Mouse (Mus musculus) embryonic facial prominence, embryonic 15.5 days (tissue): ENCODE measurements around the gene Spop. TPM values are rescaled to one million over a fixed set of nuclear protein-coding genes. Genes with fewer than 3 reads are reported as not detected.

Source experiments
- ATAC-seq: fragments of 200-750 bp; cut with Nextera tagmentation; 2 replicates; pipeline ENCODE4 v1.8.0; 2017; ENCODE audit warnings: low read depth, moderate TSS enrichment; ENCODE audit not compliant: insufficient number of reproducible peaks, low FRiP score, low TSS enrichment
- H3K27ac ChIP-seq: fragments of 300-500 bp; sonication (generic); replicated peaks from 2 replicates; pipeline ENCODE4 v1.5.1; 2015; ENCODE audit warnings: mild to moderate bottlenecking, inconsistent platforms
- H3K27me3 ChIP-seq: fragments of 300-500 bp; sonication (generic); 2 replicates; pipeline ENCODE4 v1.6.1; 2015; ENCODE audit warnings: inconsistent platforms
- H3K36me3 ChIP-seq: fragments of 300-500 bp; sonication (generic); 2 replicates; pipeline ENCODE4 v1.6.1; 2015; ENCODE audit warnings: mild to moderate bottlenecking, inconsistent platforms
- H3K4me1 ChIP-seq: fragments of 300-500 bp; sonication (generic); 2 replicates; pipeline ENCODE4 v1.6.1; 2015; ENCODE audit warnings: inconsistent platforms
- H3K4me2 ChIP-seq: fragments of 300-500 bp; sonication (generic); replicated peaks from 2 replicates; pipeline ENCODE4 v1.6.1; 2015; ENCODE audit warnings: mild to moderate bottlenecking, inconsistent platforms
- H3K4me3 ChIP-seq: fragments of 300-500 bp; sonication (generic); replicated peaks from 2 replicates; pipeline ENCODE4 v1.5.1; 2015; ENCODE audit warnings: mild to moderate bottlenecking, inconsistent platforms
- H3K9ac ChIP-seq: fragments of 300-500 bp; sonication (generic); 2 replicates; pipeline ENCODE4 v1.6.1; 2015; ENCODE audit warnings: inconsistent platforms
- H3K9me3 ChIP-seq: fragments of 300-500 bp; sonication (generic); replicated peaks from 2 replicates; pipeline ENCODE4 v1.6.1; 2016; ENCODE audit warnings: inconsistent platforms
- WGBS: fragments of 180-500 bp; shearing (Covaris S2); methylation state at CpG from one replicate; pipeline ENCODE4 v1.1.7; 2015; 5-methylcytosine and 5-hydroxymethylcytosine counted together
- polyA plus RNA-seq: library from polyadenylated mRNA; unstranded; fragments of >200 nt; fragmentation: Nextera tagmentation; extraction: Ambion mirVana; gene quantifications from 2 replicates; pipeline ENCODE4 v1.2.1, GENCODE M21; 2015

The Spop gene
- polyA plus RNA-seq, 1 experiment from 2014 or later: 172 TPM

DNA sequence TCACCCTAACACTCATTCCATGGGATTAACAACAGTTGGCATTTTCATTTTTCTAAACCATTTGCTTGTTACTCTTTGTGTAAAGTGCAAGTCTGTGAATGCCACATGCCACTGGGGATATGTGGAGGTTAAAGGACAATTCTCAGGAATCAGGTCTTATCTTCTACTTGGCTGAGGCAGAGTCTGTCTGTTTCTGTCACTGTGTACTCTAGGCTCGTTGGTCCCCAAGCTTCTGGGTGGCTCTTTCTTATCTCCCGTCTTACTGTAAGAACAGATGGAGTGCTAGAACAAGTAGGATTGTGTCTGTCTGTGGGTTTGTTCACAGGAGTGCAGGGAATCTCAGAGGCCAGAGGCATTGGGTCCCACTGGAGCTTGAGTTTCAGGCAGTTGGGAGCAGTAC, 17.5 kb downstream of the Spop start:
- H3K27ac ChIP-seq: no peak overlapping the region
- 83% methylated on average over 2 of the region's 2 CpGs for WGBS

DNA sequence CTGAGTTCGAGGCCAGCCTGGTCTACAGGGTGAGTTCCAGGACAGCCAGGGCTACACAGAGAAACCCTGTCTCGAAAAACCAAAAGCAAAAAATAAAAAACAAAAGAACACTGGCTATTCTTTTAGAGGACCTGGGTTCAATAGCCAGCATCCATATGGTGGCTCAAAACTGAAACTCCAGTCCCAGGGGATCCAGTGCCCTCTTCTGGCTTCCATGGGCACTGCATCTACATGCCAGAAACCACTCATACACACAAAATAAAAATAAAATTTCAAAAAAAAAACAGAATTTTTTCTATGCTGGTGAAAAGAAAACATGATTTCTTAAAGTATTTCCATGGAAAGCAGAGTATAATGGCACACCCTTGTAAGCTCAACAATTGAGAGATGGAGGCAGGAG, 18.3 kb downstream of the Spop start:
- H3K4me2 ChIP-seq: no peak overlapping the region
- WGBS: 84% methylated on average over 2 of the region's 2 CpGs
- H3K9ac ChIP-seq: no peak overlapping the region
- no peak for ATAC-seq
- H3K4me3 ChIP-seq: no peak overlapping the region
- no peak overlapping the region for H3K27ac ChIP-seq
- peaks cover 3% of the 10 kb centered on the region; the same call in 1 of the 2 replicates for H3K36me3 ChIP-seq
- H3K9me3 ChIP-seq: no peaks in the 10 kb centered on the region
- no peaks in the 10 kb centered on the region for H3K4me1 ChIP-seq
- no peaks in the 10 kb centered on the region for H3K27me3 ChIP-seq

More for the DNA sequence above, 17.5 kb downstream of the Spop start:
- Histone ChIP-seq H3K27me3 (no peaks in the 10 kb centered on the region), H3K4me3 (no peak overlapping the region), H3K4me2 (no peak overlapping the region), H3K9me3 (no peaks in the 10 kb centered on the region), H3K4me1 (no peaks in the 10 kb centered on the region), H3K9ac (no peak overlapping the region), H3K36me3 (no peaks in the 10 kb centered on the region; the same call in 1 of the 2 replicates)
- ATAC-seq: no peak

DNA sequence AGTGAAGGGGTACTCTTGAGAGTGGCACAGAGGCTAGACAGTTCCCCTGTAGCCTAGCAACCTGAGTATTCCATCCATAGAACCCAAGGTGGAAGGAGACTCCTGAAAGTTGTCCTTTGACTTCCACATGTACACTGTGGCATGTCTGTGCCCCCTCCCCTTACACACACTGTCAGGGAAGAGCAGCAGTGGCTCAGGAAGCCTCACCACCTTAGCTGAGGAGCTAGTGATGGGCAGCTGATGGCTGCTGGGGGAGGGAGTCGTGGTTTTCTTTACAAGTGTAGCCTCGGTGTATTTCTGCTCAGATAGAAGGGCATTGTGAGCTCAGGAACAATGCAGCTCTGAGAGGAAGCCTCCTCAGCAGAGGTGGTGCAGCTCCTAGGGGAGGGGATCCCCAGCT, 31.5 kb downstream of the Spop start:
- no peaks in the 10 kb centered on the region for H3K9me3 ChIP-seq
- H3K4me2 ChIP-seq: no peak overlapping the region
- H3K27me3 ChIP-seq: no peaks in the 10 kb centered on the region
- 22% methylated on average over 2 of the region's 2 CpGs for WGBS
- H3K4me1 ChIP-seq: peaks cover 5% of the 10 kb centered on the region; the same call in 1 of the 2 replicates
- H3K27ac ChIP-seq: no peak overlapping the region
- H3K36me3 ChIP-seq: no peaks in the 10 kb centered on the region
- H3K4me3 ChIP-seq: no peak overlapping the region
- no peak overlapping the region for H3K9ac ChIP-seq
- ATAC-seq: no peak

DNA sequence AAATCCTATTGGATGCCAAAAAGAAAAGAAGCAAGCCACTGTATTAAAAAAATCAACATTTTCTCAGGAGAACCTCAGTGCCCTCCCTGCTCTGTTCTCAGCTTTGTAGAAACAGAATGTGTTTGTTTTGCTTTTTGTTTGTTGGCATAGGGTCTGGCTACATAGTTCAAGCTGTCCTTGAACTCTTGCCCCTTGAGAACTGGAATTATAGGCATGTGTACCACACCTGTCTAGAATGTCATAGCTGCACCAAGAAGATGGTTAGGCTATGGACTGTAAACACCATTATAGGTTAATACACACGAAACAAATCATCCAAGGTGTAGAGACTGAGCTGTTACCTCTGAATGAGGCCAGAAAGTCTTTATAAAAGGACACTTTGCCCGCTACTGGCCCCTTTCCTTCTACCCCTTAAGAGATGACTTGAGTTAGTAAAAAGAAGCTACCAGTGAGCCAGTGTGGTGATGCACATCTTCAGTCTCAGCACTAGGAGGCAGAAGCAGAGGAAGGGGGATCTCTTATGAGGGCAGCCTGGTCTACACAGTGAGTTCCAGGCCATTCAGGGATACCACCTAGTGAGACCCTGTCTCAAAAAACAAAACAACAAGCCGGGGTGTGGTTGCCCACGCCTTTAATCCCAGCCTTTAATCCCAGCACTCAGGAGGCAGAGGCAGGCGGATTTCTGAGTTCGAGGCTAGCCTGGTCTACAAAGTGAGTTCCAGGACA, 32.9 kb downstream of the Spop start:
- no peak overlapping the region for H3K4me3 ChIP-seq
- no peak for ATAC-seq
- no peak overlapping the region for H3K4me2 ChIP-seq
- H3K9me3 ChIP-seq: no peaks in the 10 kb centered on the region
- peaks cover 5% of the 10 kb centered on the region; the same call in 1 of the 2 replicates for H3K4me1 ChIP-seq
- WGBS: 97% methylated on average over 6 of the region's 6 CpGs
- H3K36me3 ChIP-seq: 0 out of 2 replicates have a peak, but pooled peaks cover 6% of the 10 kb centered on the region
- H3K27ac ChIP-seq: no peak overlapping the region
- no peak overlapping the region for H3K9ac ChIP-seq
- no peaks in the 10 kb centered on the region for H3K27me3 ChIP-seq

DNA sequence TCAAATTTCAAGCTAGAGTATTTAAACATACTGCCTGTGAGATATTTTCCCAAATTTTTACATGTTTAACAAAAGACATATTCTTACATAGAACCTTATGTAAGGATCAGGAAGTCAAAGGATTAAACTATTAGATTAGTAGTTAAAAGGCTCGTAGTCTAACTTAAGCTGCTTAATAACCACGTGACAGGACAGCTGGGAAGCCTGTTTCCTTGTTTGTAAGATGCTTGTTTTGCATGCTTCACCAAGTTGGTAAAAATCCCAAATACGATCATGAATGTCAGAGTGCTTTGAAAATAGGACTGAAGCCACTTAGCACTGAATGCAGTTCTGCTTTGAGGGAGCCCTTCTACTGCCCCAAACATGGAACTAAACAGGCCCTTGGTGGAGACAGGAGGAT, 34.5 kb downstream of the Spop start:
- no peak overlapping the region for H3K9ac ChIP-seq

DNA sequence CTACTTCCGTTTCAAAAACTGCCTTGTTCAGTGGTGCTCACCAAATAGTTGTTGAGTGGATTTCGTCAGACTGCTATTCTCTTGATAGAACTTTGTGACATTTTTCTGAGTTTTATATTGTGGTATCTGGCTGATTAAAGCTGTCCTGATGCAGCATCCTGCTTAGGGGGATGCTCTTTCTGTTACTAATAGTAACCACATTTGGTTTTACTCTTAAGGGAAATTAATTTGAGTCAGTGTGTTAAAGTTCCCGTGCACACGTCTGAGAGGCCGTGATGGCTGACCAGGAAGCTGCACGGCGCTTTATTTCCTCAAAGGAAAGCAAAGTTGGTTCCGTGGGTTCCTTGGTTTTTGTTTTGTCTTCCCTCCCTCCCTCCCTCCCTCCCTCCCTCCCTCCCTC, 41.5 kb downstream of the Spop start:
- no peak overlapping the region for H3K27ac ChIP-seq
- no peak overlapping the region for H3K4me3 ChIP-seq
- 0 out of 2 replicates have a peak, but pooled peaks cover 6% of the 10 kb centered on the region for H3K36me3 ChIP-seq
- no peak for ATAC-seq
- H3K27me3 ChIP-seq: no peaks in the 10 kb centered on the region
- 38% methylated on average over 8 of the region's 8 CpGs for WGBS
- H3K9ac ChIP-seq: no peak overlapping the region
- H3K4me1 ChIP-seq: no peaks in the 10 kb centered on the region
- H3K9me3 ChIP-seq: no peaks in the 10 kb centered on the region
- H3K4me2 ChIP-seq: no peak overlapping the region

More for the DNA sequence above, 34.5 kb downstream of the Spop start:
- H3K4me1 ChIP-seq: peaks cover 5% of the 10 kb centered on the region; the same call in 1 of the 2 replicates
- H3K27me3 ChIP-seq: no peaks in the 10 kb centered on the region
- H3K36me3 ChIP-seq: 0 out of 2 replicates have a peak, but pooled peaks cover 6% of the 10 kb centered on the region
- no peak overlapping the region for H3K27ac ChIP-seq
- H3K4me2 ChIP-seq: no peak overlapping the region
- no peak for ATAC-seq
- WGBS: 45% methylated on average over 3 of the region's 3 CpGs
- no peak overlapping the region for H3K4me3 ChIP-seq
- no peaks in the 10 kb centered on the region for H3K9me3 ChIP-seq

DNA sequence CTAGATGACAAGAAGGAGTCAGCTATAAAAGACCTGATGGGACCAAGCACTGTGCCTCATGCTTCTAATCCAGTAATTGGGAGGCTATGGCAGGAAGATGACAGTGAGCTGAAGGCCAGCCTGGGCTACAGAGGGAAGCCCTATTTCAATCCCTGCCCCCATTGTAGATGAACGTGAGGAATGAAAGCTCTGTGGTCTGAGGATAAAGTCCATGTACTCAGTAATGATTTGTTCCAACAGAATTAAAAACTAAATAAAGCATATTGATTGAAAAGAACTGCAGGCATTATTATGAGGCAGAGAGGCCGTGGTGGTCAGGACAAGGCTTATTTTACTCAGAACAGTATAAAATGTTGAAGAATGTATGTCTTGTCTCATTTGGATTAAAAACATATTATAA, 47.0 kb downstream of the Spop start:
- Histone ChIP-seq H3K4me2 (no peak overlapping the region), H3K27ac (no peak overlapping the region), H3K4me3 (no peak overlapping the region), H3K27me3 (no peaks in the 10 kb centered on the region), H3K4me1 (no peaks in the 10 kb centered on the region), H3K9me3 (no peaks in the 10 kb centered on the region), H3K9ac (no peak overlapping the region), H3K36me3 (0 out of 2 replicates have a peak, but pooled peaks cover 3% of the 10 kb centered on the region)
- 78% methylated on average over 2 of the region's 2 CpGs for WGBS
- no peak for ATAC-seq

DNA sequence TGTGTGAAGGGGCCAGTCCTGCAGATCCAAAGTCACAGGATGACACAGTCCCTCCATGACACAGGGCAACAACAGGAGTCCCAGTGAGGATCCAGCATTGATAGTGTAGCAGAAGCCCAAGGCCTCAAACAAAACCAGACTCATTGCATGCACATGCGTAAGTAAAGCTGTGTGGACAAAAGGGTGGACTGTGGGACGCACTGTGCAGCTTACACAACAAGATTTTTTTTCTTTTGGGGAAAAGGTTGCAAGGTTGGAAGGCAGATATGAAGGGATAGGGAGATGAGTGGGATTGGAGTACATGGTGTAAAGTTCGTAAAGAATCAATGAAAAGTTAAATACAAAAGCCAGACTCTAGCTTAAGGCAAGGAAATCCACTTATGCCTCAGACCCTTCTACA, 48.3 kb downstream of the Spop start:
- no peak for ATAC-seq
- Histone ChIP-seq H3K27ac (no peak overlapping the region), H3K9ac (no peak overlapping the region), H3K4me2 (no peak overlapping the region), H3K9me3 (no peaks in the 10 kb centered on the region), H3K27me3 (no peaks in the 10 kb centered on the region), H3K4me1 (no peaks in the 10 kb centered on the region), H3K36me3 (0 out of 2 replicates have a peak, but pooled peaks cover 3% of the 10 kb centered on the region), H3K4me3 (no peak overlapping the region)
- WGBS: 93% methylated on average over 3 of the region's 3 CpGs

DNA sequence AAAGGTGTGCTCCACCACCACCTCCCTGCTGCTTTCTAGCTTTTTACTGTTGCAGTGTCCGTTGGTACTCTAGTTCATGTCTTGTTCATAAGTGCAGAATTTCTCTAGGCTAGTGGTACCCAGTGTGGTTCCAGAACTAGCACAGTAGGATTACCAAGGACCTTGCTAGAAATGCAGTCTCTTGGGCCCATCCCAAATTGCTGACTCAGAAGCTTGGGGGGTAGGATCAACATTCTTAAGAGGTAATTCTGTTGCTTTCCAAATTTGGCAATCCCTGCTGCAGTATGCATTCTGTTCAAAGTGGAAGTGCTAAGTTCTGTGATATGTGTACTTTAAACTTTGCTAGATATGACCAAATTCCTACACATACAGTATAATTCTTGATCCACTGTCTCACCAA, 53.9 kb downstream of the Spop start:
- Histone ChIP-seq H3K27me3 (no peaks in the 10 kb centered on the region), H3K36me3 (peaks cover 17% of the 10 kb centered on the region), H3K9me3 (no peaks in the 10 kb centered on the region), H3K4me3 (no peak overlapping the region), H3K4me2 (no peak overlapping the region), H3K27ac (no peak overlapping the region), H3K4me1 (no peaks in the 10 kb centered on the region), H3K9ac (no peak overlapping the region)
- WGBS: 97% methylated on average over 1 of the region's 1 CpGs
- ATAC-seq: no peak

DNA sequence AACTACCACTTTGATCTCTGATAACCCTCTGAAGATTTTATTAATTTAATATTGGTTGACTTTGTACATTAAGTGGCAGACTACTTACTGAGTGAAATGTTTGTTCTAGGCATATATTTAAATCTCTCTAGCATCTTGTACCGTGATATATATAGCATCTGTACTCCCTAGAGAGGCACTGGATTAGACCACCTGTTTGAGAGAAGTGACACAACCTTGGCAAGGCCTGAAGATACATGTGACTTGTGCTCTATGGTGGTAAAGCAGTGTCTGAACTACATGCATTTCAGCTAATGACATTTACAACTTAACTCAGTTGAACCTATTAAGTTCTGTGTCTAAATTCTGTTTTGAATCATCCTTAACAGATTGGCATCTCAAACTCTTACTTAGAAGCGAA, 59.1 kb downstream of the Spop start:
- no peaks in the 10 kb centered on the region for H3K4me1 ChIP-seq
- H3K27me3 ChIP-seq: no peaks in the 10 kb centered on the region
- H3K36me3 ChIP-seq: peaks cover 22% of the 10 kb centered on the region
- no peak overlapping the region for H3K4me3 ChIP-seq
- no peak overlapping the region for H3K9ac ChIP-seq
- H3K4me2 ChIP-seq: no peak overlapping the region
- no peak overlapping the region for H3K27ac ChIP-seq
- ATAC-seq: no peak
- H3K9me3 ChIP-seq: no peaks in the 10 kb centered on the region
- 66% methylated on average over 2 of the region's 2 CpGs for WGBS

DNA sequence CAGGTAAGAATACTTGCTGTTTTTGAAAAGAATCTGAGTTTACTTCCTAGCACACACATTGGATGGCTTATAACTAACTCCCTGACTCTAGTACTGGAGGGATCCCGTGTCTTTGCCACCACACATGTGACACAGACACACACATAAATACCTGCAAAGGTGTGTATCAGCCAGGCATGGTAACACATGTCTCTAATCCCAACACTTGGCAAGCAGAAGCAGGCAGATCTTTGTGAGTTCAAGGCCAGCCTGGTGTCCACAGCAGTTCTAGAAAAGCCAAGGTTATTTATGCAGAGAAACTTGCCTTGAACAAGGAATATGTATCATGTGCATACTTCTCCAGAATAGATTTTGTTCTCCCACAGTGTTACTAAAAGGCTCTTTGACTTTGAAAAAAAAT, 59.6 kb downstream of the Spop start:
- H3K9me3 ChIP-seq: no peaks in the 10 kb centered on the region
- WGBS: 83% methylated on average over 1 of the region's 1 CpGs
- no peak overlapping the region for H3K4me2 ChIP-seq
- H3K27ac ChIP-seq: no peak overlapping the region
- H3K4me1 ChIP-seq: no peaks in the 10 kb centered on the region
- H3K36me3 ChIP-seq: peaks cover 23% of the 10 kb centered on the region
- no peaks in the 10 kb centered on the region for H3K27me3 ChIP-seq
- no peak overlapping the region for H3K4me3 ChIP-seq
- ATAC-seq: no peak
- no peak overlapping the region for H3K9ac ChIP-seq

DNA sequence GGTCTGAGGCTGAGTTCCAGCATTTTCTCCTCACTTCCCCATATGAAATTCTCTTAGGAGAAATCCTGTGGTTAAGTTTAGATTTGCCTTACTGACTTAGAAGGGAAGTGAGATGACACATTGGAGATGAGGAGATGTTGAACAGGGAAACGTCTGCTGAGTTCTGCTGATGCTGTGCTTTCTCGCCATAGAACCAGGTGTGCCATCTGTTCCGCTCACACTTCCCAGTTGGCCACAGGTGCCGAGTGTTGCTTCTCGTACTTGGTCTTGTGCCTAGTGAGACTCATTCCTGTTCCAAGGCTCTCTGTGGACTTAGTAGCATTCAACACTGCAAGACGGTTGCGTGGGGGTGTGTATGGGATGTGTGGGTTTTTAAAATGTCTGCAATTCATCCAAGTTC, 62.4 kb downstream of the Spop start:
- no peak overlapping the region for H3K9ac ChIP-seq
- H3K4me2 ChIP-seq: no peak overlapping the region
- 79% methylated on average over 7 of the region's 7 CpGs for WGBS
- no peaks in the 10 kb centered on the region for H3K4me1 ChIP-seq
- no peak for ATAC-seq
- H3K36me3 ChIP-seq: peaks cover 27% of the 10 kb centered on the region
- H3K9me3 ChIP-seq: no peaks in the 10 kb centered on the region
- no peak overlapping the region for H3K4me3 ChIP-seq
- no peak overlapping the region for H3K27ac ChIP-seq
- no peaks in the 10 kb centered on the region for H3K27me3 ChIP-seq
